Mouse (Mus musculus): ENCODE results near the gene Olfr822. TPM values are rescaled to one million over a fixed set of nuclear protein-coding genes. Genes with fewer than 3 reads are reported as not detected.
"Not testable (repeated sequence)": the region's sequence is repeated elsewhere in the genome, so short reads cannot be mapped to it uniquely, and the experiment has no call there.

Olfr822 gene
- not detected for total RNA-seq (2021)
- long read RNA-seq, result 0 reads

GRCm38 (mm10) chr10:130070910-130071309 is at the start of gene Olfr822:
Gene Olfr822 (plus strand): TSS chr10:130071210.
- no peak for DNase-seq (ENCODE audit: low spot score in 2 of 2)

GRCm38 (mm10) chr10:130030048-130030447 is 41.0 kb upstream of the Olfr822 start, which contains the start of gene Olfr821:
Gene Olfr821 (plus strand): TSS chr10:130030348.
- DNase-seq (ENCODE audit: low spot score in 2 of 2), result no peak

- DNase-seq (ENCODE audit: low spot score in 2 of 2), result no peak
Measured at GRCm38 (mm10) chr10:130037096-130037495, 33.9 kb upstream of the Olfr822 start.

GRCm38 (mm10) chr10:130092838-130093440 is 21.9 kb downstream of the Olfr822 start:
- peak; percentile 17 to 63 for DNase-seq (ENCODE audit: low spot score in 2 of 2)

- DNase-seq (ENCODE audit: low spot score in 2 of 2), result peak in 1 of 2 experiments; percentile 3
Measured at GRCm38 (mm10) chr10:130096104-130096503, 25.1 kb downstream of the Olfr822 start.

- DNase-seq (ENCODE audit: low spot score in 2 of 2), result not testable (repeated sequence)
Measured at GRCm38 (mm10) chr10:130115283-130115682, 44.3 kb downstream of the Olfr822 start, which contains the start of gene Olfr823. Gene Olfr823 (minus strand): TSS chr10:130115383.

- not testable (repeated sequence) for DNase-seq (ENCODE audit: low spot score in 2 of 2)
Measured at GRCm38 (mm10) chr10:130116045-130116444, 45.0 kb downstream of the Olfr822 start.

Other genes with a start within 250 kb of the Olfr822 start
- gene Olfr812, start 225.1 kb upstream of the Olfr822 start, total RNA-seq (2021), result not detected
- not detected for gene Olfr813, start 215.8 kb upstream of the Olfr822 start, total RNA-seq (2021)
- gene Olfr814, start 191.4 kb upstream of the Olfr822 start, total RNA-seq (2021), result not detected
- not detected for gene Olfr815, start 165.3 kb upstream of the Olfr822 start, total RNA-seq (2021)
- not detected for gene Olfr816, start 155.6 kb upstream of the Olfr822 start, total RNA-seq (2021)
- gene Olfr818, start 122.1 kb upstream of the Olfr822 start, total RNA-seq (2021), result not detected
- gene Olfr819, start 103.9 kb upstream of the Olfr822 start, total RNA-seq (2021), result not detected
- gene Olfr247, start 95.1 kb upstream of the Olfr822 start, total RNA-seq (2021), result not detected
- not detected for gene Gm10310, start 86.1 kb upstream of the Olfr822 start, total RNA-seq (2021)
- gene Olfr820, start 58.6 kb upstream of the Olfr822 start, total RNA-seq (2021), result not detected
- gene Olfr821, start 40.9 kb upstream of the Olfr822 start, total RNA-seq (2021), result not detected
- not detected for gene Olfr823, start 44.2 kb downstream of the Olfr822 start, total RNA-seq (2021)
- not detected for gene Olfr824, start 58.8 kb downstream of the Olfr822 start, total RNA-seq (2021)
- gene Olfr825, start 95.6 kb downstream of the Olfr822 start, total RNA-seq (2021), result not detected
- gene Olfr826, start 113.0 kb downstream of the Olfr822 start, total RNA-seq (2021), result not detected
- not detected for gene Olfr827, start 143.2 kb downstream of the Olfr822 start, total RNA-seq (2021)
- gene Neurod4, start 209.0 kb downstream of the Olfr822 start, total RNA-seq (2021), result under 1 TPM in 1 of 2 experiments, not detected in 1; 0.10 TPM

All from layer of hippocampus, adult 18-20 months (tissue).